Mouse (Mus musculus): ENCODE data around the gene Taf8. TPM values are rescaled to one million over a fixed set of nuclear protein-coding genes. Genes with fewer than 3 reads are reported as not detected.

Taf8 gene
- total RNA-seq (2023), result 76.6 to 85.3 TPM (median 77.8 TPM) in 4 replicates

GRCm38 (mm10) chr17:47501946-47502706 lies at the start of gene Taf8:
Taf8 (minus strand) TSS chr17:47502292.

GRCm38 (mm10) chr17:47504941-47505346 lies 2.9 kb upstream of the Taf8 start, which contains the start of gene Ccnd3:
Ccnd3 (plus strand) TSS chr17:47505051.

DNA sequence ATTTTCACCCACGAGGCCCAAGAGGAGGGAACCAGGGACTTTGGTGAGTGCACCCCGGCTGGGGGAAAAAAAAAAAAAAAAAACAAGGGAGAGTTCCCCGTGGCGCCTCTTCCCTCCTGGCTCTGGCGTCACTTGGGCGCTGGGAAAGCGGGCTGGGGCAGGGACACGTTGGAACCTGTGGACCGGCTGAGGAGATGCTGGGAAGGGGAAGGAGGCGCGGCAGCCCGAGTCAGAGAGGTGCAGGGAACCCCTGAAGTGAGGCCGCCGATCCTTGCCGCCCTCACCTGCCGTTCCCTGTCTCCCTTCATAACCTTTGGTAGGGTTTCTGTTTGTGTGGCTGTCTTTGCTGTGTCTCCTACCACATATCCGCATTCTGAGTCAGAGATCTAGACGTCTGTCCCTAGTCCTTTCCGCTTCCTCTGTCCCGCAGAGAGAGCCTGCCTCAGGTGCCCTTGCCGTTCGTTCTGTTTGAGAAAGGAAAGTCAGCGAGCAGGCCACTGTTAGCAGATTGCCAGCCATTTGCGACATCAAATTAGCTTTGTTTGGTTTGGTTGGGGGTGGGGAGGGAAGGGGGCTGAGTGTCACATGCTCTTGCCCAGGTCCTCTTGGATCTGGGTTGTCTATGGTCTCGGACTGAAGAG lies 65.1 kb downstream of the Taf8 start, which contains the start of gene 1700001C19Rik:
Gene 1700001C19Rik (minus strand): TSS at position 470 of the 641 bp plus-strand sequence.

GRCm38 (mm10) chr17:47436156-47436906 lies 65.8 kb downstream of the Taf8 start, which contains the start of gene AI661453:
AI661453 (plus strand) TSS chr17:47436615.

Other genes with a start within 250 kb of the Taf8 start
- gene Mrps10, start 133.4 kb downstream of the Taf8 start, total RNA-seq (2023), result 19.6 to 22.4 TPM (median 20.6 TPM) in 4 replicates
- gene Guca1b, start 116.9 kb downstream of the Taf8 start, total RNA-seq (2023), result 1.1 to 1.8 TPM (median 1.4 TPM) in 4 replicates
- 0.91 TPM in 1 of 4 replicates, not detected in the others for gene Guca1a, start 101.7 kb downstream of the Taf8 start, total RNA-seq (2023)
- gene AI661453, start 65.7 kb downstream of the Taf8 start, total RNA-seq (2023), result not detected in 4 replicates
- not detected in 4 replicates for gene 1700001C19Rik, start 64.9 kb downstream of the Taf8 start, total RNA-seq (2023)
- gene Ccnd3, start 2.8 kb upstream of the Taf8 start, total RNA-seq (2023), result 147 to 192 TPM (median 161 TPM) in 4 replicates
- gene Bysl, start 109.2 kb upstream of the Taf8 start, total RNA-seq (2023), result 13.3 to 15.3 TPM (median 14.3 TPM) in 4 replicates
- 61.8 to 75.2 TPM (median 65.8 TPM) in 4 replicates for gene Med20, start 109.3 kb upstream of the Taf8 start, total RNA-seq (2023)
- gene Gm20517, start 109.3 kb upstream of the Taf8 start, total RNA-seq (2023), result 2.9 to 7.7 TPM (median 6.3 TPM) in 4 replicates
- 6.7 to 9.7 TPM (median 8.1 TPM) in 4 replicates for gene Usp49, start 128.4 kb upstream of the Taf8 start, total RNA-seq (2023)
- gene Tomm6, start 186.1 kb upstream of the Taf8 start, total RNA-seq (2023), result 139 to 163 TPM (median 141 TPM) in 4 replicates
- 0.41 to 4.3 TPM (median 1.3 TPM) in 4 replicates for gene Frs3, start 186.7 kb upstream of the Taf8 start, total RNA-seq (2023)
- 0.24 TPM in 1 of 4 replicates, not detected in the others for gene Gm21981, start 192.2 kb upstream of the Taf8 start, total RNA-seq (2023)
- not detected in 4 replicates for gene Prickle4, start 192.4 kb upstream of the Taf8 start, total RNA-seq (2023)
- not detected in 4 replicates for gene Pgc, start 224.6 kb upstream of the Taf8 start, total RNA-seq (2023)
- 173 to 190 TPM (median 184 TPM) in 4 replicates for gene Tfeb, start 234.7 kb upstream of the Taf8 start, total RNA-seq (2023)

Data from B cell, adult 62 days (primary cell).